Mouse (Mus musculus) MEL (cell line): ENCODE results near the gene Taf7l.

Experiments used
- CTCF ChIP-seq, 3 experiments: IDR thresholded peaks in 2 of 3; conservative IDR thresholded peaks in 1 of 3; 2 replicates each; pipeline ENCODE4 v1.5.1; 2011 to 2012; ENCODE audit warnings: low read length in 3 of 3, low read depth in 2 of 3, mild to moderate bottlenecking in 2 of 3, improper control_type of control experiment in 1 of 3, inconsistent platforms in 1 of 3, mixed read lengths in 1 of 3, moderate library complexity in 1 of 3; ENCODE audit not compliant: control insufficient read depth in 1 of 3, insufficient read depth in 1 of 3, poor library complexity in 1 of 3, severe bottlenecking in 1 of 3
- GATA1 ChIP-seq: IDR thresholded peaks from 2 replicates; pipeline ENCODE4 v1.6.1; 2011; ENCODE audit warnings: low read depth, low read length, improper control_type of control experiment
- POLR2A ChIP-seq, 2 experiments: IDR thresholded peaks; 2 replicates each; pipeline ENCODE4 v1.6.1; 2011 to 2012; ENCODE audit warnings: low read length in 2 of 2, mild to moderate bottlenecking in 2 of 2, control low read depth in 1 of 2, improper control_type of control experiment in 1 of 2, low read depth in 1 of 2, moderate library complexity in 1 of 2; ENCODE audit not compliant: control insufficient read depth in 1 of 2, insufficient read depth in 1 of 2, poor library complexity in 1 of 2

DNA sequence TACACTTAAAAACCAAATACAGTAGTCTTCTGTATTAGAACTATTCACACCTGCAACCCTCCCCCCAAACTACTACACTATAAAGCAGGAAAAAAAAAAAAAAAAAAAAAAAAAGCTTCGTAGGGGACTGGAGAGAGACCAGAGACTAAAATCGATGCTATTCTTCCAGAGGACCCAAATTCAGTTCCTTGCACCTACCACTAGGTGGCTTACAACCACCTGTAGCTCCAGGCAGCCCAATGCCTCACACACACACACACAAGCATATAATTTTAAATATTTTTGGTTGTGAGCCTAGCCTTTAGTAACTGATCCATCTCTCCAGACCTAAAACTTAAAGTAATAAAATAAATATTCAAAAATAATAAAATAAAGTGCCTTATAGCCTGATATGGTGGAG, 33.2 kb upstream of the Taf7l start:
- TF ChIP-seq CTCF (IDR thresholded peaks at IDR 0.05 in 2 of 3, conservative IDR thresholded peaks at IDR 0.05 in 1 of 3; ENCODE audit: control insufficient read depth in 1 of 3, insufficient read depth in 1 of 3, low read depth in 2 of 3, low read length in 3 of 3, poor library complexity in 1 of 3, severe bottlenecking in 1 of 3): peak; percentile 76 to 84 (median 80)
- no peak for TF ChIP-seq GATA1
- no peak for TF ChIP-seq POLR2A (IDR thresholded peaks at IDR 0.05; ENCODE audit: control insufficient read depth in 1 of 2, insufficient read depth in 1 of 2, low read depth in 1 of 2, low read length in 2 of 2, poor library complexity in 1 of 2)
